Mouse (Mus musculus) lung, adult 2 months (tissue): ENCODE data around the gene Rnf216.

Source experiments
- CTCF ChIP-seq: fragments of 200-500 bp; IDR thresholded peaks from 2 replicates; pipeline ENCODE4 v1.5.1; 2011; ENCODE audit warnings: mild to moderate bottlenecking, low read length, control low read depth; ENCODE audit not compliant: insufficient read depth
- POLR2A ChIP-seq: fragments of 200-500 bp; IDR thresholded peaks from 2 replicates; pipeline ENCODE4 v1.6.1; 2011; ENCODE audit warnings: low read depth, mild to moderate bottlenecking, control low read depth, low read length, borderline replicate concordance; ENCODE audit errors: extremely low read depth

GRCm38 (mm10) chr5:142964650-142965049 lies 148.1 kb downstream of the Rnf216 start:
- TF ChIP-seq CTCF (no peak), POLR2A (no peak)
